Mouse (Mus musculus): ENCODE data around the gene Hes5. TPM values are rescaled to one million over a fixed set of nuclear protein-coding genes. Genes with fewer than 3 reads are reported as not detected.
A peak's percentile ranks its signal among the peaks of the same experiment; 100 is the strongest.

Gene Hes5
- polyA plus RNA-seq, 1 experiment from 2014 or later = 0.49 TPM

DNA sequence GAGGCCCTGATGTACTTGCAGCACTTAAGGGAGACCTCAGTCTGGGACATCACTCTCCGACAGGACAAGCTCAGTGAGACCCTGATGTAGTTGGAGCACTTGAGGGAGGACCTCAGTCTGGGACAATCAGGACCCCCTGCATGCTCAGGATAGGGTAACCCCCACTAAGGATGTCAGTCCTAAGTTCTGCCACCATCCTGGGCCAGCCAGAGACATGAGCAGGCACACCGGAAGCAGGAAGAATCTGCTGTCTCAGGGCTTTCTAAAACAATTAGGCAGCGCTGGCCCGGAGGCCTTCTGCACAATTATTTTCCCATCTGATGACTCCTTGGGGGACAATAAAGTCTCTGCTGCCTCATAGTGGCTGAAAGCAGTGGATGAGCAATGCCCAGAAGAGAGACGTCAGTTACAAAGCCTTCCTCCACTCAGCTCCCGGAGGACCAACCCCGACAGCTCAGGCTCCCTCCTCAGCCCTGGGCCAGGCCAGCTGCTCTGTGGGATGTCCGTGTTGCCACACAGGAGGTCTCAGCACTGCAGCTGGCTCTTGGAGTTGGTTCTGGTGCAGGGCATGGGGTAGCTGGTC lies 35.9 kb downstream of the Hes5 start:
- Histone ChIP-seq H3K27me3 (no peaks in the 10 kb centered on the region; the same call in 1 of the 2 replicates), H3K36me3 (no peaks in the 10 kb centered on the region), H3K4me3 (no peak overlapping the region), H3K4me1 (replicated peaks) (no peaks in the 10 kb centered on the region), H3K9ac (no peak overlapping the region), H3K9me3 (replicated peaks) (no peaks in the 10 kb centered on the region), H3K27ac (no peak overlapping the region), H3K4me2 (no peak overlapping the region)
- ATAC-seq (replicated peaks; ENCODE audit: insufficient number of reproducible peaks, insufficient read depth, low FRiP score, low read depth) = peak; percentile 14; the same call in 1 of the 2 replicates
- 42% methylated on average over 8 of the region's 8 CpGs for WGBS

GRCm38 (mm10) chr4:154999379-154999778 lies 38.7 kb downstream of the Hes5 start:
- H3K27ac ChIP-seq = no peak overlapping the region
- no peak overlapping the region for H3K9ac ChIP-seq
- H3K4me1 ChIP-seq (replicated peaks) = no peaks in the 10 kb centered on the region
- 69% methylated on average over 5 of the region's 5 CpGs for WGBS
- no peaks in the 10 kb centered on the region; the same call in 1 of the 2 replicates for H3K27me3 ChIP-seq
- H3K36me3 ChIP-seq = no peaks in the 10 kb centered on the region
- H3K4me2 ChIP-seq = no peak overlapping the region
- H3K9me3 ChIP-seq (replicated peaks) = no peaks in the 10 kb centered on the region
- no peak overlapping the region for H3K4me3 ChIP-seq
- ATAC-seq (replicated peaks; ENCODE audit: insufficient number of reproducible peaks, insufficient read depth, low FRiP score, low read depth) = no peak

GRCm38 (mm10) chr4:155005278-155005677 lies 44.6 kb downstream of the Hes5 start:
- 72% methylated on average over 3 of the region's 3 CpGs for WGBS
- Histone ChIP-seq H3K9ac (no peak overlapping the region), H3K9me3 (replicated peaks) (no peaks in the 10 kb centered on the region), H3K4me3 (no peak overlapping the region), H3K36me3 (no peaks in the 10 kb centered on the region), H3K4me2 (no peak overlapping the region), H3K27ac (no peak overlapping the region), H3K4me1 (replicated peaks) (no peaks in the 10 kb centered on the region), H3K27me3 (peaks cover 17% of the 10 kb centered on the region; the same call in 1 of the 2 replicates)
- no peak for ATAC-seq (replicated peaks; ENCODE audit: insufficient number of reproducible peaks, insufficient read depth, low FRiP score, low read depth)

GRCm38 (mm10) chr4:155006296-155006695 lies 45.6 kb downstream of the Hes5 start:
- peaks cover 17% of the 10 kb centered on the region; the same call in 1 of the 2 replicates for H3K27me3 ChIP-seq
- no peaks in the 10 kb centered on the region for H3K36me3 ChIP-seq
- no peak overlapping the region for H3K4me3 ChIP-seq
- H3K4me2 ChIP-seq = no peak overlapping the region
- H3K9ac ChIP-seq = no peak overlapping the region
- 54% methylated on average over 10 of the region's 10 CpGs for WGBS
- H3K9me3 ChIP-seq (replicated peaks) = no peaks in the 10 kb centered on the region
- H3K27ac ChIP-seq = no peak overlapping the region
- ATAC-seq (replicated peaks; ENCODE audit: insufficient number of reproducible peaks, insufficient read depth, low FRiP score, low read depth) = no peak
- no peaks in the 10 kb centered on the region for H3K4me1 ChIP-seq (replicated peaks)

DNA sequence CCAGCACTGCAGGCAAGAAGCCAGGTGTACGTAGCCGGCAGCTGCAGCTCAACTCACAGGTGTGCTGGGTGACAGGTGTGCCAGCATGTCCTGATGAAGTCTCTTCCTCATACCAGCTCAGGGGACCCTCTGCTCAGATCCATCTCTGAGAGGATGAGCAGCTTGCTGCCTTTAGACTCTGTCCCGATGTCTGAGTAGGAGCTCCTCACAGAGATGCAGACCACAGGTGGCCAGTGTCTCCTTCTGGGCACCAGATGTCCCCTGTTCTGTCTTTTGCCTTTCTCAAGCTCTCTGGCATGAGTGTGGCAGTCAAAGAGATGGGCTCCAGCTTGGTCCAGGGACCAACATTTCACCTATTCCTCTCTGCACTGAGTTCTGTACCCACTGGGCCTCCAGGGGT lies 46.9 kb downstream of the Hes5 start:
- peaks cover 17% of the 10 kb centered on the region; the same call in 1 of the 2 replicates for H3K27me3 ChIP-seq
- H3K9ac ChIP-seq = no peak overlapping the region
- 77% methylated on average over 3 of the region's 3 CpGs for WGBS
- H3K4me3 ChIP-seq = no peak overlapping the region
- no peaks in the 10 kb centered on the region for H3K9me3 ChIP-seq (replicated peaks)
- no peak for ATAC-seq (replicated peaks; ENCODE audit: insufficient number of reproducible peaks, insufficient read depth, low FRiP score, low read depth)
- no peak overlapping the region for H3K27ac ChIP-seq
- no peaks in the 10 kb centered on the region for H3K4me1 ChIP-seq (replicated peaks)
- H3K36me3 ChIP-seq = no peaks in the 10 kb centered on the region
- H3K4me2 ChIP-seq = no peak overlapping the region

GRCm38 (mm10) chr4:155008075-155008474 lies 47.4 kb downstream of the Hes5 start:
- Histone ChIP-seq H3K9me3 (replicated peaks) (no peaks in the 10 kb centered on the region), H3K27me3 (peaks cover 17% of the 10 kb centered on the region; the same call in 1 of the 2 replicates), H3K9ac (no peak overlapping the region), H3K4me2 (no peak overlapping the region), H3K4me1 (replicated peaks) (no peaks in the 10 kb centered on the region), H3K27ac (no peak overlapping the region), H3K4me3 (no peak overlapping the region), H3K36me3 (no peaks in the 10 kb centered on the region)
- ATAC-seq (replicated peaks; ENCODE audit: insufficient number of reproducible peaks, insufficient read depth, low FRiP score, low read depth) = no peak

GRCm38 (mm10) chr4:155009216-155009615 lies 48.5 kb downstream of the Hes5 start:
- peaks cover 21% of the 10 kb centered on the region; the same call in 1 of the 2 replicates for H3K27me3 ChIP-seq
- no peak overlapping the region for H3K27ac ChIP-seq
- H3K4me2 ChIP-seq = no peak overlapping the region
- H3K9ac ChIP-seq = no peak overlapping the region
- no peaks in the 10 kb centered on the region for H3K36me3 ChIP-seq
- ATAC-seq (replicated peaks; ENCODE audit: insufficient number of reproducible peaks, insufficient read depth, low FRiP score, low read depth) = no peak
- H3K4me1 ChIP-seq (replicated peaks) = no peaks in the 10 kb centered on the region
- no peak overlapping the region for H3K4me3 ChIP-seq
- no peaks in the 10 kb centered on the region for H3K9me3 ChIP-seq (replicated peaks)
- WGBS = 73% methylated on average over 3 of the region's 3 CpGs

DNA sequence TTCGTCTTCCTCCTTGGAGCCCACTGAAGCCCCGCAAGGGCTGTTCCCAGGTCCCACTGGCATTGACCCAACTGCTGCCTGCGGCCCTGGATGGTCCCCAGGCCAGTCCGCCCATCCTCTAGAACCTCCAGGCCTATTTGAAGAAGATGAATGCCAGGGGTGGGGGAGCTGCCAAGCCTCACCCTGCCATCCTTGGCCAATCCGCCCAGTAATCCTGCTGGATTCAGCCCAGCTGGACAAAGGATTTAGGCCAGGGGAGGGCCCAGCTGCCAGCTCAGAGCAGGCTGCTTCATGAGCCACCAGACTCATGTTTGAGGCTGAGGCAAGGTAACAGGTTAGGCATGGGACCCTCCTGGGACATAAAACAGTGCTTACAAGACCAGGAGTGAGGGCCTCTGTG lies 50.1 kb downstream of the Hes5 start:
- Histone ChIP-seq H3K4me1 (replicated peaks) (no peaks in the 10 kb centered on the region), H3K27me3 (peaks cover 31% of the 10 kb centered on the region; the same call in 1 of the 2 replicates), H3K4me3 (no peak overlapping the region), H3K36me3 (no peaks in the 10 kb centered on the region), H3K9me3 (replicated peaks) (no peaks in the 10 kb centered on the region), H3K9ac (no peak overlapping the region), H3K27ac (no peak overlapping the region), H3K4me2 (no peak overlapping the region)
- no peak for ATAC-seq (replicated peaks; ENCODE audit: insufficient number of reproducible peaks, insufficient read depth, low FRiP score, low read depth)
- WGBS = 71% methylated on average over 5 of the region's 5 CpGs

- no peak for ATAC-seq (replicated peaks; ENCODE audit: insufficient number of reproducible peaks, insufficient read depth, low FRiP score, low read depth)
- H3K9me3 ChIP-seq (replicated peaks) = no peaks in the 10 kb centered on the region
- 67% methylated on average over 8 of the region's 8 CpGs for WGBS
- no peak overlapping the region for H3K9ac ChIP-seq
- no peaks in the 10 kb centered on the region for H3K36me3 ChIP-seq
- H3K27ac ChIP-seq = no peak overlapping the region
- peaks cover 37% of the 10 kb centered on the region; the same call in 1 of the 2 replicates for H3K27me3 ChIP-seq
- H3K4me2 ChIP-seq = no peak overlapping the region
- no peaks in the 10 kb centered on the region for H3K4me1 ChIP-seq (replicated peaks)
- H3K4me3 ChIP-seq = no peak overlapping the region
Measured at GRCm38 (mm10) chr4:155011312-155012025, 50.7 kb downstream of the Hes5 start.

Other genes with a start within 250 kb of the Hes5 start
- gene Ttc34, start 123.5 kb upstream of the Hes5 start, polyA plus RNA-seq (2015; fragmentation: Nextera tagmentation; extraction: Ambion mirVana) = 0.06 and 0.14 TPM in 2 replicates
- 0.58 and 0.60 TPM in 2 replicates for gene Mmel1, start 91.3 kb upstream of the Hes5 start, polyA plus RNA-seq (2015; fragmentation: Nextera tagmentation; extraction: Ambion mirVana)
- gene Fam213b, start 61.8 kb upstream of the Hes5 start, polyA plus RNA-seq (2015; fragmentation: Nextera tagmentation; extraction: Ambion mirVana) = 46.7 and 53.6 TPM in 2 replicates
- gene Tnfrsf14, start 32.4 kb upstream of the Hes5 start, polyA plus RNA-seq (2015; fragmentation: Nextera tagmentation; extraction: Ambion mirVana) = 0.57 and 1.2 TPM in 2 replicates
- 36.6 and 44.5 TPM in 2 replicates for gene Pank4, start 3.2 kb downstream of the Hes5 start, polyA plus RNA-seq (2015; fragmentation: Nextera tagmentation; extraction: Ambion mirVana)
- 0.43 and 2.4 TPM in 2 replicates for gene Plch2, start 95.9 kb downstream of the Hes5 start, polyA plus RNA-seq (2015; fragmentation: Nextera tagmentation; extraction: Ambion mirVana)
- gene Pex10, start 106.1 kb downstream of the Hes5 start, polyA plus RNA-seq (2015; fragmentation: Nextera tagmentation; extraction: Ambion mirVana) = 16.3 and 18.6 TPM in 2 replicates
- 117 and 120 TPM in 2 replicates for gene Rer1, start 125.5 kb downstream of the Hes5 start, polyA plus RNA-seq (2015; fragmentation: Nextera tagmentation; extraction: Ambion mirVana)
- 1.9 and 2.5 TPM in 2 replicates for gene Morn1, start 125.7 kb downstream of the Hes5 start, polyA plus RNA-seq (2015; fragmentation: Nextera tagmentation; extraction: Ambion mirVana)